8 mouse cellular contexts compared by ENCODE assay signal in genomic region chr2:74762522-74763244, GRCm38 (mm10). TPM values are rescaled to one million over a fixed set of nuclear protein-coding genes. Genes with fewer than 3 reads are reported as not detected.
DNase-seq lines count a peak whose midpoint lies in the region; ATAC-seq lines count a peak whose summit lies in the region.

Gene Hoxd1 (plus strand): TSS chr2:74762980.

- peak within 1 kb of the TSS; percentile 51 for H3K4me3 ChIP-seq in embryonic facial prominence, embryonic 14.5 days (ENCODE audit: low read depth, low read length)
- H3K4me3 ChIP-seq in hindbrain, embryonic 15.5 days, result peak within 1 kb of the TSS; percentile 52
- peak within 1 kb of the TSS; percentile 39 for H3K4me3 ChIP-seq in liver, embryonic 12.5 days
- peak within 1 kb of the TSS; percentile 44 for H3K4me3 ChIP-seq in stomach, embryonic 14.5 days (ENCODE audit: low read depth, low read length)

- ATAC-seq in embryonic facial prominence, embryonic 14.5 days (ENCODE audit: low read depth), result peak; percentile 88
- peak; percentile 75 for ATAC-seq in hindbrain, embryonic 15.5 days (ENCODE audit: low FRiP score, low read depth)
- ATAC-seq in liver, embryonic 12.5 days, result no peak
- ATAC-seq in stomach, embryonic 14.5 days (ENCODE audit: insufficient number of reproducible peaks, insufficient read depth, low FRiP score, low read depth), result peak; percentile 71; the same call in 1 of the 2 replicates

- peak within 1 kb of the TSS; percentile 93 for H3K4me2 ChIP-seq in embryonic facial prominence, embryonic 14.5 days (ENCODE audit: low read depth, low read length)
- peak within 1 kb of the TSS; percentile 96 for H3K4me2 ChIP-seq in hindbrain, embryonic 15.5 days
- peak within 1 kb of the TSS; percentile 67 for H3K4me2 ChIP-seq in liver, embryonic 12.5 days
- peak within 1 kb of the TSS; percentile 93 for H3K4me2 ChIP-seq in stomach, embryonic 14.5 days (replicated peaks; ENCODE audit: low read depth, low read length)

- H3K27me3 ChIP-seq in embryonic facial prominence, embryonic 14.5 days (replicated peaks; ENCODE audit: control insufficient read depth, insufficient read depth, low read length), result peaks cover 91% of the 10 kb centered on the region
- peaks cover 73% of the 10 kb centered on the region for H3K27me3 ChIP-seq in hindbrain, embryonic 15.5 days
- H3K27me3 ChIP-seq in liver, embryonic 12.5 days (replicated peaks), result peaks cover 89% of the 10 kb centered on the region
- H3K27me3 ChIP-seq in stomach, embryonic 14.5 days (ENCODE audit: control insufficient read depth, insufficient read depth, low read length), result peaks cover 69% of the 10 kb centered on the region

- peaks cover 12% of the 10 kb centered on the region for H3K4me1 ChIP-seq in embryonic facial prominence, embryonic 14.5 days (ENCODE audit: control insufficient read depth, insufficient read depth, low read length)
- H3K4me1 ChIP-seq in hindbrain, embryonic 15.5 days (replicated peaks), result peaks cover 18% of the 10 kb centered on the region
- H3K4me1 ChIP-seq in liver, embryonic 12.5 days, result peaks cover 11% of the 10 kb centered on the region
- peaks cover 10% of the 10 kb centered on the region; the same call in 1 of the 2 replicates for H3K4me1 ChIP-seq in stomach, embryonic 14.5 days (ENCODE audit: control insufficient read depth, insufficient read depth, low read length)

- DNase-seq in urinary bladder, adult 18-20 months (ENCODE audit: low spot score in 2 of 2), result peak; percentile 38 to 67
- no peak for DNase-seq in urinary bladder, postnatal 10 days (ENCODE audit: low spot score)
- DNase-seq in embryonic facial prominence, embryonic 14.5 days (ENCODE audit: low spot score), result peak; percentile 52
- DNase-seq in frontal cortex, postnatal 10 days (ENCODE audit: low spot score in 2 of 2), result no peak
- no peak for DNase-seq in thymus, postnatal 36 days

- no peak within 1 kb of the TSS for H3K27ac ChIP-seq in embryonic facial prominence, embryonic 14.5 days (replicated peaks; ENCODE audit: low read depth, low read length)
- H3K27ac ChIP-seq in hindbrain, embryonic 15.5 days (replicated peaks), result no peak within 1 kb of the TSS
- H3K27ac ChIP-seq in liver, embryonic 12.5 days, result no peak within 1 kb of the TSS
- H3K27ac ChIP-seq in stomach, embryonic 14.5 days (ENCODE audit: low read length), result no peak within 1 kb of the TSS

- no peaks in the 10 kb centered on the region for H3K9me3 ChIP-seq in embryonic facial prominence, embryonic 14.5 days (ENCODE audit: control insufficient read depth, low read length)
- H3K9me3 ChIP-seq in hindbrain, embryonic 15.5 days, result no peaks in the 10 kb centered on the region
- no peaks in the 10 kb centered on the region for H3K9me3 ChIP-seq in liver, embryonic 12.5 days (replicated peaks)
- no peaks in the 10 kb centered on the region for H3K9me3 ChIP-seq in stomach, embryonic 14.5 days (ENCODE audit: control insufficient read depth, low read depth, low read length)

- 0% methylated on average over 15 of the region's 61 CpGs for whole genome bisulfite sequencing in embryonic facial prominence, embryonic 14.5 days
- under 1% methylated on average over 58 of the region's 61 CpGs for WGBS in hindbrain, embryonic 15.5 days
- 2% methylated on average over 58 of the region's 61 CpGs for WGBS in liver, embryonic 12.5 days (ENCODE audit: insufficient replicate concordance)
- under 1% methylated on average over 56 of the region's 61 CpGs for WGBS in stomach, embryonic 14.5 days

- H3K9ac ChIP-seq in embryonic facial prominence, embryonic 14.5 days (ENCODE audit: low read depth, low read length), result peak within 1 kb of the TSS; percentile 48
- peak within 1 kb of the TSS; percentile 16 for H3K9ac ChIP-seq in hindbrain, embryonic 15.5 days
- H3K9ac ChIP-seq in liver, embryonic 12.5 days, result no peak within 1 kb of the TSS
- no peak within 1 kb of the TSS for H3K9ac ChIP-seq in stomach, embryonic 14.5 days (replicated peaks; ENCODE audit: low read depth, low read length)

- no peaks in the 10 kb centered on the region for H3K36me3 ChIP-seq in embryonic facial prominence, embryonic 14.5 days (ENCODE audit: control insufficient read depth, insufficient read depth, low read length)
- H3K36me3 ChIP-seq in hindbrain, embryonic 15.5 days, result no peaks in the 10 kb centered on the region
- H3K36me3 ChIP-seq in liver, embryonic 12.5 days, result no peaks in the 10 kb centered on the region
- no peaks in the 10 kb centered on the region for H3K36me3 ChIP-seq in stomach, embryonic 14.5 days (ENCODE audit: control insufficient read depth, insufficient read depth, low read length)

RNA-seq across cellular contexts. Expression of gene Hoxd1, which starts in this region (rescaled TPM):
- 3.9 and 4.7 TPM in 2 replicates for polyA plus RNA-seq in embryonic facial prominence, embryonic 14.5 days (2014; fragmentation: Nextera tagmentation; extraction: Ambion mirVana)
- polyA plus RNA-seq in hindbrain, embryonic 15.5 days (2015; fragmentation: Nextera tagmentation; extraction: Ambion mirVana), result 1.2 and 2.4 TPM in 2 replicates
- polyA plus RNA-seq in liver, embryonic 12.5 days (2016; fragmentation: Nextera tagmentation; extraction: Ambion mirVana), result 0.07 TPM in 1 of 2 replicates, not detected in the other
- polyA plus RNA-seq in stomach, embryonic 14.5 days (2014; fragmentation: Nextera tagmentation; extraction: Ambion mirVana), result 0.13 TPM in 1 of 2 replicates, not detected in the other

Comparison
In these comparisons a context has a peak if more than half of its experiments do, and no peak if none do; other contexts are left out.
1. DNase-seq: peak in urinary bladder, adult 18-20 months (2 of 2) and embryonic facial prominence, embryonic 14.5 days (single experiment); none in urinary bladder, postnatal 10 days (single experiment), frontal cortex, postnatal 10 days (0 of 2) and thymus, postnatal 36 days (0 of 2).
2. Peak in ATAC-seq, H3K4me3 ChIP-seq and H3K4me2 ChIP-seq in stomach, embryonic 14.5 days; RNA of the gene not detected or under 1 TPM.
3. H3K9ac ChIP-seq: peak in embryonic facial prominence, embryonic 14.5 days (single experiment) and hindbrain, embryonic 15.5 days (single experiment); none in liver, embryonic 12.5 days (single experiment) and stomach, embryonic 14.5 days (single experiment).
4. Peak in every context shown above with its lines, with median percentiles within 50 percentile points of each other: H3K4me2 ChIP-seq and H3K4me3 ChIP-seq.